Mouse (Mus musculus) C2C12 (cell line): ENCODE data around the gene Pak6. TPM values are rescaled to one million over a fixed set of nuclear protein-coding genes. Genes with fewer than 3 reads are reported as not detected.
"Not testable (repeated sequence)": the region's sequence is repeated elsewhere in the genome, so short reads cannot be mapped to it uniquely, and the experiment has no call there.

Source experiments
- H3K27me3 ChIP-seq: one replicate; pipeline ENCODE4 v1.6.1; 2011; ENCODE audit not compliant: control insufficient read depth, insufficient read depth, insufficient read length
- H3K36me3 ChIP-seq: one replicate; pipeline ENCODE4 v1.6.1; 2011; ENCODE audit not compliant: control insufficient read depth, insufficient read depth
- H3K4me3 ChIP-seq: one replicate; pipeline ENCODE4 v1.5.1; 2011; ENCODE audit warnings: mild to moderate bottlenecking, control low read depth; ENCODE audit not compliant: poor library complexity, insufficient read depth, severe bottlenecking
- H3K79me2 ChIP-seq: one replicate; pipeline ENCODE4 v1.6.1; 2011; ENCODE audit not compliant: control insufficient read depth, insufficient read depth
- H3K79me3 ChIP-seq: one replicate; pipeline ENCODE4 v1.6.1; 2011; ENCODE audit warnings: low read depth, control low read depth
- H3ac ChIP-seq: one replicate; pipeline ENCODE3; 2011; ENCODE audit warnings: low read depth; ENCODE audit not compliant: control insufficient read depth, insufficient read length
- CEBPB ChIP-seq: IDR thresholded peaks from one replicate; pipeline ENCODE4 v1.6.1; 2011; ENCODE audit warnings: low read depth, mild to moderate bottlenecking, control low read depth, moderate library complexity
- CTCF ChIP-seq: IDR thresholded peaks from one replicate; pipeline ENCODE4 v1.5.1; 2011; ENCODE audit not compliant: control insufficient read depth, insufficient read depth, insufficient read length
- FOSL1 ChIP-seq: IDR thresholded peaks from one replicate; pipeline ENCODE4 v1.8.0; 2011; ENCODE audit warnings: mild to moderate bottlenecking, low read length; ENCODE audit not compliant: poor library complexity, insufficient read depth, severe bottlenecking
- MAX ChIP-seq: IDR thresholded peaks from one replicate; pipeline ENCODE4 v1.6.1; 2011; ENCODE audit warnings: mild to moderate bottlenecking, control low read depth
- MYOD1 ChIP-seq: IDR thresholded peaks from one replicate; pipeline ENCODE4 v1.6.1; 2011; ENCODE audit warnings: low read depth; ENCODE audit not compliant: control insufficient read depth, insufficient read length
- MYOG ChIP-seq: IDR thresholded peaks from one replicate; pipeline ENCODE4 v1.6.1; 2011; ENCODE audit not compliant: control insufficient read depth, insufficient read length; ENCODE audit errors: extremely low read depth
- USF1 ChIP-seq: IDR thresholded peaks from one replicate; pipeline ENCODE4 v1.6.1; 2011; ENCODE audit warnings: low read depth, mild to moderate bottlenecking, control low read depth, moderate library complexity
- polyA plus RNA-seq: library from polyadenylated mRNA; unstranded; fragments of >200 nt; fragmentation: generic; extraction: Trizol; gene quantifications from one replicate; pipeline ENCODE4 v1.2.1, GENCODE M21; 2012; ENCODE audit warnings: missing spikeins

The Pak6 gene
- polyA plus RNA-seq, 1 experiment = 0.13 TPM

- TF ChIP-seq MYOD1 (no peak), FOSL1 (no peak), USF1 (no peak), CTCF (no peak), CEBPB (no peak), MAX (no peak), MYOG (no peak)
- H3K27me3 ChIP-seq = no peaks in the 10 kb centered on the region
- H3K79me2 ChIP-seq = no peaks in the 10 kb centered on the region
- no peaks in the 10 kb centered on the region for H3K79me3 ChIP-seq
- peaks cover 8% of the 10 kb centered on the region for H3K36me3 ChIP-seq
- H3ac ChIP-seq = no peak overlapping the region
- H3K4me3 ChIP-seq = no peak overlapping the region
Measured at GRCm38 (mm10) chr2:118646665-118647064, 16.4 kb upstream of the Pak6 start.

- H3K4me3 ChIP-seq, H3K79me2 ChIP-seq, H3K79me3 ChIP-seq, H3K27me3 ChIP-seq, H3ac ChIP-seq, H3K36me3 ChIP-seq: not testable (repeated sequence)
Measured at GRCm38 (mm10) chr2:118650697-118651096, 12.4 kb upstream of the Pak6 start.

- Histone ChIP-seq H3K27me3 (peaks cover 3% of the 10 kb centered on the region), H3K4me3 (no peak overlapping the region), H3K79me3 (no peaks in the 10 kb centered on the region), H3ac (no peak overlapping the region), H3K79me2 (no peaks in the 10 kb centered on the region), H3K36me3 (no peaks in the 10 kb centered on the region)
- TF ChIP-seq FOSL1 (no peak), MYOD1 (no peak)
Measured at GRCm38 (mm10) chr2:118656688-118657281, 6.3 kb upstream of the Pak6 start.

- Histone ChIP-seq H3K4me3 (no peak overlapping the region), H3K79me3 (no peaks in the 10 kb centered on the region), H3K36me3 (no peaks in the 10 kb centered on the region), H3ac (no peak overlapping the region), H3K27me3 (no peaks in the 10 kb centered on the region), H3K79me2 (no peaks in the 10 kb centered on the region)
- TF ChIP-seq FOSL1 (no peak), CEBPB (no peak), MYOD1 (no peak)
Measured at GRCm38 (mm10) chr2:118658457-118658856, 4.6 kb upstream of the Pak6 start.

GRCm38 (mm10) chr2:118659077-118659476 lies 4.0 kb upstream of the Pak6 start:
- Histone ChIP-seq H3K79me2 (no peaks in the 10 kb centered on the region), H3K27me3 (no peaks in the 10 kb centered on the region), H3K36me3 (no peaks in the 10 kb centered on the region), H3K79me3 (no peaks in the 10 kb centered on the region), H3K4me3 (no peak overlapping the region), H3ac (no peak overlapping the region)
- TF ChIP-seq FOSL1 (no peak), USF1 (no peak), MAX (no peak), CEBPB (no peak), MYOG (no peak), MYOD1 (no peak), CTCF (no peak)

- Histone ChIP-seq H3ac (no peak overlapping the region), H3K4me3 (no peak overlapping the region), H3K79me2 (no peaks in the 10 kb centered on the region), H3K36me3 (no peaks in the 10 kb centered on the region), H3K79me3 (no peaks in the 10 kb centered on the region), H3K27me3 (no peaks in the 10 kb centered on the region)
- TF ChIP-seq MYOG = no peak
- TF ChIP-seq USF1 = no peak
- TF ChIP-seq MYOD1 = no peak
- no peak for TF ChIP-seq MAX
- no peak for TF ChIP-seq FOSL1
- no peak for TF ChIP-seq CTCF
- no peak for TF ChIP-seq CEBPB
Measured at GRCm38 (mm10) chr2:118659493-118659892, 3.6 kb upstream of the Pak6 start.
